Mouse (Mus musculus): Measurements from ENCODE around the gene Slco3a1. TPM values are rescaled to one million over a fixed set of nuclear protein-coding genes. Genes with fewer than 3 reads are reported as not detected.

Slco3a1 gene
- polyA plus RNA-seq, 1 experiment from 2014 or later = 12.4 TPM

GRCm38 (mm10) chr7:74445148-74445547 lies 109.4 kb downstream of the Slco3a1 start:
- Histone ChIP-seq H3K4me1 (ENCODE audit: control insufficient read depth, insufficient read depth, low read length) (no peaks in the 10 kb centered on the region; the same call in 1 of the 2 replicates), H3K27ac (ENCODE audit: low read depth, low read length) (no peak overlapping the region), H3K27me3 (replicated peaks; ENCODE audit: control insufficient read depth, insufficient read depth, low read length) (no peaks in the 10 kb centered on the region), H3K36me3 (ENCODE audit: control insufficient read depth, insufficient read depth, low read length) (no peaks in the 10 kb centered on the region), H3K4me2 (ENCODE audit: low read length) (no peak overlapping the region), H3K4me3 (ENCODE audit: low read depth, low read length) (no peak overlapping the region), H3K9ac (ENCODE audit: low read length) (no peak overlapping the region), H3K9me3 (replicated peaks; ENCODE audit: control insufficient read depth, low read length) (no peaks in the 10 kb centered on the region)
- ATAC-seq (no peak), DNase-seq (ENCODE audit: low spot score) (no peak)
- WGBS = 86% methylated on average over 5 of the region's 5 CpGs

- Histone ChIP-seq H3K9me3 (replicated peaks; ENCODE audit: control insufficient read depth, low read length) (no peaks in the 10 kb centered on the region), H3K27ac (ENCODE audit: low read depth, low read length) (no peak overlapping the region), H3K9ac (ENCODE audit: low read length) (no peak overlapping the region), H3K4me3 (ENCODE audit: low read depth, low read length) (no peak overlapping the region), H3K4me2 (ENCODE audit: low read length) (no peak overlapping the region), H3K36me3 (ENCODE audit: control insufficient read depth, insufficient read depth, low read length) (no peaks in the 10 kb centered on the region), H3K4me1 (ENCODE audit: control insufficient read depth, insufficient read depth, low read length) (no peaks in the 10 kb centered on the region), H3K27me3 (replicated peaks; ENCODE audit: control insufficient read depth, insufficient read depth, low read length) (no peaks in the 10 kb centered on the region)
- ATAC-seq (no peak), DNase-seq (ENCODE audit: low spot score) (no peak)
- WGBS = 94% methylated on average over 5 of the region's 5 CpGs
Measured at GRCm38 (mm10) chr7:74442380-74442779, 112.2 kb downstream of the Slco3a1 start.

GRCm38 (mm10) chr7:74437534-74437933 lies 117.0 kb downstream of the Slco3a1 start:
- no peaks in the 10 kb centered on the region for H3K9me3 ChIP-seq (replicated peaks; ENCODE audit: control insufficient read depth, low read length)
- ATAC-seq (no peak), DNase-seq (ENCODE audit: low spot score) (peak; percentile 39)
- no peaks in the 10 kb centered on the region for H3K36me3 ChIP-seq (ENCODE audit: control insufficient read depth, insufficient read depth, low read length)
- H3K4me2 ChIP-seq (ENCODE audit: low read length) = no peak overlapping the region
- no peaks in the 10 kb centered on the region for H3K4me1 ChIP-seq (ENCODE audit: control insufficient read depth, insufficient read depth, low read length)
- no peak overlapping the region for H3K27ac ChIP-seq (ENCODE audit: low read depth, low read length)
- no peak overlapping the region for H3K4me3 ChIP-seq (ENCODE audit: low read depth, low read length)
- H3K27me3 ChIP-seq (replicated peaks; ENCODE audit: control insufficient read depth, insufficient read depth, low read length) = no peaks in the 10 kb centered on the region
- H3K9ac ChIP-seq (ENCODE audit: low read length) = no peak overlapping the region
- WGBS = 50% methylated on average over 1 of the region's 1 CpGs

GRCm38 (mm10) chr7:74436642-74437041 lies 117.9 kb downstream of the Slco3a1 start:
- DNase-seq (ENCODE audit: low spot score) = no peak
- ATAC-seq = no peak
- H3K4me1 ChIP-seq (ENCODE audit: control insufficient read depth, insufficient read depth, low read length) = no peaks in the 10 kb centered on the region
- H3K9me3 ChIP-seq (replicated peaks; ENCODE audit: control insufficient read depth, low read length) = no peaks in the 10 kb centered on the region
- 89% methylated on average over 2 of the region's 2 CpGs for WGBS
- H3K27me3 ChIP-seq (replicated peaks; ENCODE audit: control insufficient read depth, insufficient read depth, low read length) = no peaks in the 10 kb centered on the region
- H3K36me3 ChIP-seq (ENCODE audit: control insufficient read depth, insufficient read depth, low read length) = no peaks in the 10 kb centered on the region
- H3K9ac ChIP-seq (ENCODE audit: low read length) = no peak overlapping the region
- H3K27ac ChIP-seq (ENCODE audit: low read depth, low read length) = no peak overlapping the region
- H3K4me2 ChIP-seq (ENCODE audit: low read length) = no peak overlapping the region
- H3K4me3 ChIP-seq (ENCODE audit: low read depth, low read length) = no peak overlapping the region

- no peak for DNase-seq (ENCODE audit: low spot score)
- H3K9me3 ChIP-seq (replicated peaks; ENCODE audit: control insufficient read depth, low read length) = no peaks in the 10 kb centered on the region
- no peak overlapping the region for H3K4me3 ChIP-seq (ENCODE audit: low read depth, low read length)
- 72% methylated on average over 2 of the region's 2 CpGs for WGBS
- H3K27ac ChIP-seq (ENCODE audit: low read depth, low read length) = no peak overlapping the region
- no peaks in the 10 kb centered on the region for H3K4me1 ChIP-seq (ENCODE audit: control insufficient read depth, insufficient read depth, low read length)
- ATAC-seq = no peak
- no peak overlapping the region for H3K4me2 ChIP-seq (ENCODE audit: low read length)
- no peaks in the 10 kb centered on the region for H3K27me3 ChIP-seq (replicated peaks; ENCODE audit: control insufficient read depth, insufficient read depth, low read length)
- no peak overlapping the region for H3K9ac ChIP-seq (ENCODE audit: low read length)
- no peaks in the 10 kb centered on the region for H3K36me3 ChIP-seq (ENCODE audit: control insufficient read depth, insufficient read depth, low read length)
Measured at GRCm38 (mm10) chr7:74432950-74433349, 121.6 kb downstream of the Slco3a1 start.

- Histone ChIP-seq H3K4me2 (ENCODE audit: low read length) (no peak overlapping the region), H3K9ac (ENCODE audit: low read length) (no peak overlapping the region), H3K9me3 (replicated peaks; ENCODE audit: control insufficient read depth, low read length) (no peaks in the 10 kb centered on the region), H3K4me3 (ENCODE audit: low read depth, low read length) (no peak overlapping the region), H3K27ac (ENCODE audit: low read depth, low read length) (no peak overlapping the region), H3K4me1 (ENCODE audit: control insufficient read depth, insufficient read depth, low read length) (no peaks in the 10 kb centered on the region), H3K36me3 (ENCODE audit: control insufficient read depth, insufficient read depth, low read length) (no peaks in the 10 kb centered on the region), H3K27me3 (replicated peaks; ENCODE audit: control insufficient read depth, insufficient read depth, low read length) (no peaks in the 10 kb centered on the region)
- 92% methylated on average over 3 of the region's 3 CpGs for whole genome bisulfite sequencing
- ATAC-seq = no peak
- DNase-seq (ENCODE audit: low spot score) = no peak
Measured at GRCm38 (mm10) chr7:74429252-74429651, 125.3 kb downstream of the Slco3a1 start.

- WGBS = 76% methylated on average over 1 of the region's 1 CpGs
- Histone ChIP-seq H3K27me3 (replicated peaks; ENCODE audit: control insufficient read depth, insufficient read depth, low read length) (no peaks in the 10 kb centered on the region), H3K4me2 (ENCODE audit: low read length) (no peak overlapping the region), H3K9ac (ENCODE audit: low read length) (no peak overlapping the region), H3K36me3 (ENCODE audit: control insufficient read depth, insufficient read depth, low read length) (no peaks in the 10 kb centered on the region), H3K4me1 (ENCODE audit: control insufficient read depth, insufficient read depth, low read length) (peaks cover 7% of the 10 kb centered on the region), H3K9me3 (replicated peaks; ENCODE audit: control insufficient read depth, low read length) (no peaks in the 10 kb centered on the region), H3K4me3 (ENCODE audit: low read depth, low read length) (no peak overlapping the region), H3K27ac (ENCODE audit: low read depth, low read length) (no peak overlapping the region)
- no peak for DNase-seq (ENCODE audit: low spot score)
- ATAC-seq = no peak
Measured at GRCm38 (mm10) chr7:74427135-74427534, 127.4 kb downstream of the Slco3a1 start.

GRCm38 (mm10) chr7:74425941-74426340 lies 128.6 kb downstream of the Slco3a1 start:
- Histone ChIP-seq H3K4me3 (ENCODE audit: low read depth, low read length) (no peak overlapping the region), H3K27me3 (replicated peaks; ENCODE audit: control insufficient read depth, insufficient read depth, low read length) (no peaks in the 10 kb centered on the region), H3K4me1 (ENCODE audit: control insufficient read depth, insufficient read depth, low read length) (peaks cover 7% of the 10 kb centered on the region), H3K27ac (ENCODE audit: low read depth, low read length) (no peak overlapping the region), H3K9me3 (replicated peaks; ENCODE audit: control insufficient read depth, low read length) (no peaks in the 10 kb centered on the region), H3K36me3 (ENCODE audit: control insufficient read depth, insufficient read depth, low read length) (no peaks in the 10 kb centered on the region), H3K9ac (ENCODE audit: low read length) (no peak overlapping the region), H3K4me2 (ENCODE audit: low read length) (no peak overlapping the region)
- 100% methylated on average over 1 of the region's 1 CpGs for WGBS
- DNase-seq (ENCODE audit: low spot score) = no peak
- no peak for ATAC-seq

- ATAC-seq = peak; percentile 77; the same call in 1 of the 2 replicates
Measured at GRCm38 (mm10) chr7:74423928-74424850, 130.4 kb downstream of the Slco3a1 start.

More at GRCm38 (mm10) chr7:74423928-74424850, 130.4 kb downstream of the Slco3a1 start:
- Histone ChIP-seq H3K9me3 (replicated peaks; ENCODE audit: control insufficient read depth, low read length) (no peaks in the 10 kb centered on the region), H3K4me3 (ENCODE audit: low read depth, low read length) (no peak overlapping the region), H3K27ac (ENCODE audit: low read depth, low read length) (no peak overlapping the region), H3K4me1 (ENCODE audit: control insufficient read depth, insufficient read depth, low read length) (peaks cover 7% of the 10 kb centered on the region), H3K36me3 (ENCODE audit: control insufficient read depth, insufficient read depth, low read length) (no peaks in the 10 kb centered on the region), H3K27me3 (replicated peaks; ENCODE audit: control insufficient read depth, insufficient read depth, low read length) (no peaks in the 10 kb centered on the region), H3K4me2 (ENCODE audit: low read length) (no peak overlapping the region), H3K9ac (ENCODE audit: low read length) (no peak overlapping the region)
- WGBS = 40% methylated on average over 9 of the region's 9 CpGs
- DNase-seq (ENCODE audit: low spot score) = peak; percentile 69
